Mouse (Mus musculus): ENCODE results near the gene Rpia. TPM values are rescaled to one million over a fixed set of nuclear protein-coding genes. Genes with fewer than 3 reads are reported as not detected.

Rpia gene
- polyA plus RNA-seq (2015; fragmentation: Nextera tagmentation; extraction: Ambion mirVana) = 1.5 and 1.6 TPM in 2 replicates

GRCm38 (mm10) chr6:70791824-70792535 lies at the start of gene Rpia:
Rpia (minus strand) TSS chr6:70792232.

Other genes with a start within 250 kb of the Rpia start
- gene Eif2ak3, start 52.3 kb upstream of the Rpia start, polyA plus RNA-seq (2015; fragmentation: Nextera tagmentation; extraction: Ambion mirVana) = 7.7 and 8.8 TPM in 2 replicates
- not detected in 2 replicates for gene Tex37, start 126.7 kb upstream of the Rpia start, polyA plus RNA-seq (2015; fragmentation: Nextera tagmentation; extraction: Ambion mirVana)
- not detected in 2 replicates for gene Foxi3, start 164.3 kb upstream of the Rpia start, polyA plus RNA-seq (2015; fragmentation: Nextera tagmentation; extraction: Ambion mirVana)

Measured in urinary bladder, postnatal 0 days (tissue).